Mouse (Mus musculus) gonadal fat pad, adult 2 months (tissue): ENCODE measurements around the gene Slc25a22. TPM values are rescaled to one million over a fixed set of nuclear protein-coding genes. Genes with fewer than 3 reads are reported as not detected.

ENCODE experiments used
- polyA plus RNA-seq: library from polyadenylated mRNA; depleted of rRNA; stranded (reverse); fragments of >200 nt; gene quantifications from 2 replicates; pipeline ENCODE4 v1.2.3, GENCODE M21; 2012; rRNA removed

Gene Slc25a22
- polyA plus RNA-seq, 1 experiment: 120 TPM

Other genes with a start within 250 kb of the Slc25a22 start
- 78.5 and 89.2 TPM in 2 replicates for gene Hras, start 243.9 kb downstream of the Slc25a22 start, polyA plus RNA-seq
- 12.7 and 12.9 TPM in 2 replicates for gene Lrrc56, start 243.7 kb downstream of the Slc25a22 start, polyA plus RNA-seq
- gene Lmntd2, start 223.8 kb downstream of the Slc25a22 start, polyA plus RNA-seq: 13.0 and 13.1 TPM in 2 replicates
- gene Rassf7, start 222.0 kb downstream of the Slc25a22 start, polyA plus RNA-seq: 60.9 and 68.6 TPM in 2 replicates
- gene Phrf1, start 209.1 kb downstream of the Slc25a22 start, polyA plus RNA-seq: 22.7 and 40.8 TPM in 2 replicates
- 53.6 and 59.7 TPM in 2 replicates for gene Irf7, start 171.4 kb downstream of the Slc25a22 start, polyA plus RNA-seq
- 3.1 and 16.2 TPM in 2 replicates for gene Cdhr5, start 161.1 kb downstream of the Slc25a22 start, polyA plus RNA-seq
- 5.1 and 8.1 TPM in 2 replicates for gene Sct, start 158.8 kb downstream of the Slc25a22 start, polyA plus RNA-seq
- 3.9 and 5.1 TPM in 2 replicates for gene Drd4, start 145.9 kb downstream of the Slc25a22 start, polyA plus RNA-seq
- gene Deaf1, start 110.2 kb downstream of the Slc25a22 start, polyA plus RNA-seq: 18.7 and 18.9 TPM in 2 replicates
- gene Tmem80, start 110.2 kb downstream of the Slc25a22 start, polyA plus RNA-seq: 48.1 and 48.9 TPM in 2 replicates
- gene Eps8l2, start 99.0 kb downstream of the Slc25a22 start, polyA plus RNA-seq: 21.5 and 22.3 TPM in 2 replicates
- 324 and 438 TPM in 2 replicates for gene Taldo1, start 45.7 kb downstream of the Slc25a22 start, polyA plus RNA-seq
- 103 and 109 TPM in 2 replicates for gene Gatd1, start 23.8 kb downstream of the Slc25a22 start, polyA plus RNA-seq
- gene Cend1, start 8.4 kb downstream of the Slc25a22 start, polyA plus RNA-seq: 0.36 and 0.53 TPM in 2 replicates
- 10.3 and 12.3 TPM in 2 replicates for gene Pidd1, start 6.1 kb upstream of the Slc25a22 start, polyA plus RNA-seq
- gene Rplp2, start 9.5 kb upstream of the Slc25a22 start, polyA plus RNA-seq: 599 and 692 TPM in 2 replicates
- gene Pnpla2, start 17.3 kb upstream of the Slc25a22 start, polyA plus RNA-seq: 1,065 and 1,157 TPM in 2 replicates
- gene Cracr2b, start 23.2 kb upstream of the Slc25a22 start, polyA plus RNA-seq: 42.8 and 51.2 TPM in 2 replicates
- gene Cd151, start 29.5 kb upstream of the Slc25a22 start, polyA plus RNA-seq: 670 and 894 TPM in 2 replicates
- gene Polr2l, start 37.2 kb upstream of the Slc25a22 start, polyA plus RNA-seq: 75.7 and 82.9 TPM in 2 replicates
- gene Tspan4, start 37.3 kb upstream of the Slc25a22 start, polyA plus RNA-seq: 100 and 130 TPM in 2 replicates
- gene Chid1, start 102.0 kb upstream of the Slc25a22 start, polyA plus RNA-seq: 61.9 and 69.0 TPM in 2 replicates
- gene Ap2a2, start 124.3 kb upstream of the Slc25a22 start, polyA plus RNA-seq: 49.2 and 64.8 TPM in 2 replicates
- 0.01 and 0.08 TPM in 2 replicates for gene Muc6, start 217.4 kb upstream of the Slc25a22 start, polyA plus RNA-seq